Mouse (Mus musculus) CD4-positive, CD25-positive, alpha-beta regulatory T cell (primary cell): Measurements from ENCODE around the gene Stfa2l1. TPM values are rescaled to one million over a fixed set of nuclear protein-coding genes. Genes with fewer than 3 reads are reported as not detected.

Experiments
- polyA plus RNA-seq: library from polyadenylated mRNA; unstranded; fragments of 100-300 nt; shearing (Covaris generic); gene quantifications from one replicate; pipeline ENCODE4 v1.2.1, GENCODE M21; 2017

The Stfa2l1 gene
- not detected for polyA plus RNA-seq

GRCm38 (mm10) chr16:36156402-36156975, at the start of gene Stfa2l1:
Gene Stfa2l1, plus strand, starts transcription at chr16:36156811.

GRCm38 (mm10) chr16:36131141-36131540, 25.5 kb upstream of the Stfa2l1 start, which contains the start of gene Csta1:
Gene Csta1, minus strand, starts transcription at chr16:36131241.

GRCm38 (mm10) chr16:36183912-36184311, 27.3 kb downstream of the Stfa2l1 start, which contains the start of gene Gm5483:
Gene Gm5483, plus strand, starts transcription at chr16:36184212.

GRCm38 (mm10) chr16:36209967-36210453, 53.4 kb downstream of the Stfa2l1 start, which contains the start of gene Gm5416:
Gene Gm5416, plus strand, starts transcription at chr16:36210403.

Other genes starting within 250 kb of the Stfa2l1 start
- 89.2 TPM for gene Parp9, start 218.3 kb upstream of the Stfa2l1 start, polyA plus RNA-seq
- gene Dtx3l, start 217.7 kb upstream of the Stfa2l1 start, polyA plus RNA-seq, result 68.3 TPM
- 64.2 TPM for gene Kpna1, start 178.1 kb upstream of the Stfa2l1 start, polyA plus RNA-seq
- gene Wdr5b, start 115.6 kb upstream of the Stfa2l1 start, polyA plus RNA-seq, result 6.9 TPM
- gene Fam162a, start 85.2 kb upstream of the Stfa2l1 start, polyA plus RNA-seq, result 125 TPM
- 33.3 TPM for gene Ccdc58, start 85.1 kb upstream of the Stfa2l1 start, polyA plus RNA-seq
- gene Csta1, start 25.6 kb upstream of the Stfa2l1 start, polyA plus RNA-seq, result 0.06 TPM
- gene Gm5483, start 27.4 kb downstream of the Stfa2l1 start, polyA plus RNA-seq, result not detected
- not detected for gene Gm5416, start 53.6 kb downstream of the Stfa2l1 start, polyA plus RNA-seq
- gene 2010005H15Rik, start 64.7 kb downstream of the Stfa2l1 start, polyA plus RNA-seq, result not detected
- gene Stfa1, start 120.1 kb downstream of the Stfa2l1 start, polyA plus RNA-seq, result not detected
- gene BC117090, start 177.5 kb downstream of the Stfa2l1 start, polyA plus RNA-seq, result not detected
- not detected for gene BC100530, start 210.9 kb downstream of the Stfa2l1 start, polyA plus RNA-seq